Mouse (Mus musculus): ENCODE measurements at regions not wholly inside any gene's neighbourhood (a gene's known extent, or its start where the extent isn't known, plus 50 kb on each side); places are given as distances from the start of the nearest gene placed in this dataset.

DNA sequence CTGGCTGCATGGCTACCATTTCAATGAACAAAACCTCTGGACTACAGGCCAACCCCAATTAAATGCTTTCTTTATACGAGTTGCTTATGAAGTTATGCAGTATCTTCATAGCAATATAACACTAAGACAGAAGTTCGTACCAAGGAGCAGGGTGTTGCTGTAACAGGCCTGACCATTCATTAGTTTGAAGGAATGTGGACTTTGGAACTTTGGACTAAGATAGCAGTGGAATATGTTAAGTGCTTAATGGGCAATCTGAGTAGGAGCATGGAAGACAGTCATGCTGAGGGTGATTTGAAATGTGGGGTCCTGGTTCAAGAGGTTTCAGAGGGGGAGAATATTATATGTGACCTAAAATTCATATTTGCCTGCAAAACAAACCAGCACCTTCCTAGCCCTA, 623.8 kb downstream of the Tmem114 start:
- no peak overlapping the region for H3K27ac ChIP-seq
- intact Hi-C loops (cut with DNase I): no loop called here
- H3K4me3 ChIP-seq: no peak overlapping the region
- no peak for TF ChIP-seq CTCF (IDR thresholded peaks at IDR 0.05)
- DNase-seq: no peak

DNA sequence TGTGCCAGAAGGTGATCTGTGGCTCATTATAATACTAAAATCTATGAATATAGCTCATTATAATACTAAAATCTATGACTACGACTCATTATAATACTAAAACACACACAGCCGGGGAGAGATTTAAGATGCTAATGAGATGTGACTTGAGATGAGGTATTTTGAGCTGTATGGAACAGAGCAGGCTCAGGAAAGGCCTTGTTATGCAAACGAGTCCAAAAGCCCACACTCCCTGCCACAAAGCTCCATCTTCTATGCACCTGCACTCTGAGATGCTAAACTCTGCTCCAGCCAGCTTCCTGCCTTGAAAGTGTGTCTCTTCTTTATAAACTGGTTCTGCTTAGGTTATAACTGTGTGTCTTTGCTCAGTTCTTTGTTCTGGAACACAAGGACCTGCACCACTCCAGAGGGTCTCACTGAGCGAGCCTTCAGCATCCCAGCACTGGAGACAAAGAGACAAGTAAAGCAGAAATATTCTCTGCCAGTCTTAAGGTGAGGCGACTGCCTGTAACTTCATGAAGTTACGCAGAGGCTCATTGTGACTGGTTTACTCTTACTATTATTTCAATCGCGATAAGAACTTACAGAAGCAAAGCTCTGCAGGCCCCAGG, 627.7 kb downstream of the Tmem114 start:
- TF ChIP-seq CTCF (IDR thresholded peaks at IDR 0.05): no peak
- intact Hi-C loops (cut with DNase I): no loop called here
- H3K4me3 ChIP-seq: no peak overlapping the region
- no peak overlapping the region for H3K27ac ChIP-seq
- no peak for DNase-seq

DNA sequence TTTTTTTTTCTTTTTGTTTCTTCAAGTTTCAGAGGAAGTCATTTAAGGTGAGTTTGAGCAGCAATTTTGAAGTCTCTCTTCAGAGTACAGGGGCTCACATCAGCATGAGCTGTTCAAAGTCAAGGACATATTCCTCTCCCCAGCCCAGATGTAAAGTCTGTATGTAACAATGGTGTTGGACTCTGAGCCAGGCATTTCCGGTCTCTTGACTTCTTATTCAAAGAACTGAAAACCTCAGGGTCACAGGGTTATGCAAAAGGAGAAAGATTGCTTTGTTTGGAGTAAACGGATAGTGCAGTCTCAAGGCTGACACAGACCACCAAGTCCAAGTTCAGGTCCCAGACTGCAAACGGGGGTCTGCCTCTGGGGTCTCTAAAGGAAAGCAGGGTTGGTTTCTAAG, 629.4 kb downstream of the Tmem114 start:
- no peak for TF ChIP-seq CTCF (IDR thresholded peaks at IDR 0.05)
- no peak for DNase-seq
- intact Hi-C loops (cut with DNase I): no loop called here
- Histone ChIP-seq H3K27ac (no peak overlapping the region), H3K4me3 (no peak overlapping the region)

DNA sequence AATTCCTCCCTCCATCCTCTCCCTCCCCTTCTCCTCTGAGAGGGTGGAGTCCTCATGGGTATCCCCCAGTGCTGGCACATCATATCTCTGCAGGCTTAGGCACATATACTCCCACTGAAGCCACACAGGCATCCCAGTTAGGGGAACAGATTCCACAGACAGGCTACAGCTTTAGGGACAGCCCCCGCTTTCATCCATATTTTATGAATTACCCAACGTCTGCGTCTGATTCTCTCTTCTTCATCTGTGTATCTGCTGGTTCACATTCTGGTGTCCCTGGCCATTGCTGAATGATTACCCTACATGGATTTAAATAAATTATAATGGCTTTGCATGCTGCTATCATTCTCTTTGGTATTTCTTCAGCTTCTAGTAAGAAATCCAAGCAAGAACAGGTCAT, 632.4 kb downstream of the Tmem114 start:
- no peak for TF ChIP-seq CTCF (IDR thresholded peaks at IDR 0.05)
- no peak for DNase-seq
- Histone ChIP-seq H3K27ac (no peak overlapping the region), H3K4me3 (no peak overlapping the region)
- intact Hi-C loops (cut with DNase I): no loop called here

DNA sequence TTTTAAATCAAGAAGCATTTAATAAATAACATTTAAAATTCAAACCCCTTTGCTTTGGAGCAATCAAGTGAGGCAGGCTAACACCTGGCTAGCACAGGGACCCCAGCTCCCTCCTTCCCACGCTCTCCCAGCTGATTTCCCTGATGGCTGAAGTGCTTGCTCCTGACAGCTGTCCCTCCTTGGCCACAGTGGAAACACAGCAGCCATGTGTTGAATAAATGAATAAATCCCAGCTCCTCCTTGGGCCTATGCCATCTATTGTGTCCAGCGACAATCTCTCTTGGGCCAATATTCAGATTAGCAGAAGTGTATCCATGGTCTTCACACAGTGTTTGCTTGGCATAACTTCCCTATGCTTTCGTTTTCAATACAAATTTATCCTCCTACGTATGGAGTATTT, 634.7 kb downstream of the Tmem114 start:
- no peak for TF ChIP-seq CTCF (IDR thresholded peaks at IDR 0.05)
- intact Hi-C loops (cut with DNase I): no loop called here
- H3K27ac ChIP-seq: no peak overlapping the region
- DNase-seq: no peak
- H3K4me3 ChIP-seq: no peak overlapping the region

DNA sequence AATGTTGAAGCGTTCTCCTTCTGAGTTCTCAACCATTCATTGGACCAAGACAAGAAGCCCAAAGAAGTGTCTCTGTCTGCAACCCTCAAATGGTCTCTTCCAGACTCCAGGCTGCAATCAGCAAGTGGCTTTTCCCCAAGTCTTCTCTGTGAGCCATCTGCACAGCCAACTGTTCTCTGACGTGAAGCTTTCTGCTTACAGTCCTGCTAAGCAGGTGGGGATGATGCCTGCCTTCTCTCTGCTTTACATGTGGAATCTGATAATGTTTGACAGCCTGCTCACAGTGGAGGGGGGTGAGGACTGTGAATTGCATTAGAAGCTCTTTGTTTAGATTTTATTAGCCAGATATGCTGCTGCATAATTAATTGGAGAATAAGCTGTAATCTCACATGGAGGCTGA, 636.7 kb downstream of the Tmem114 start:
- DNase-seq: no peak
- no peak overlapping the region for H3K4me3 ChIP-seq
- intact Hi-C loops (cut with DNase I): no loop called here
- TF ChIP-seq CTCF (IDR thresholded peaks at IDR 0.05): no peak
- no peak overlapping the region for H3K27ac ChIP-seq

DNA sequence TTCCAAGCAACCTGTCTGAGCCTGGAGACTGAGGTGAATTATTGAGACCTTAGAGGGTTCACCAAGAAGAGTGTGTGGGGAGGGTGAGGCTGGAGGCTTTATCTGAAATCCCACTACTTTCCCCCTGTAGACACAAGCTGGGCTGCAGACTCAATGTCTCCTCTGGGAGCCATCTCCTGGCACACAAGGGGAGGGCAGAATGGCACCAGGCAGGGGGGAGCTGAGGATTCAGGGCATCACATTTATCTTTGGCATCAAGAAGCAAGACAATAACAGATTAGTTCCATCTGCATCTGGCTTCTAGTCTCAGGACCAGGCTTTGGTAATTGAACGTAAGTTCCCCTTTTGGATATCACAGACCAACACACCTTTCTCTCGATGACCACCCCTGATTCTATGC, 643.4 kb downstream of the Tmem114 start:
- intact Hi-C loops (cut with DNase I): no loop called here
- no peak for DNase-seq
- Histone ChIP-seq H3K27ac (no peak overlapping the region), H3K4me3 (no peak overlapping the region)
- TF ChIP-seq CTCF (IDR thresholded peaks at IDR 0.05): no peak

DNA sequence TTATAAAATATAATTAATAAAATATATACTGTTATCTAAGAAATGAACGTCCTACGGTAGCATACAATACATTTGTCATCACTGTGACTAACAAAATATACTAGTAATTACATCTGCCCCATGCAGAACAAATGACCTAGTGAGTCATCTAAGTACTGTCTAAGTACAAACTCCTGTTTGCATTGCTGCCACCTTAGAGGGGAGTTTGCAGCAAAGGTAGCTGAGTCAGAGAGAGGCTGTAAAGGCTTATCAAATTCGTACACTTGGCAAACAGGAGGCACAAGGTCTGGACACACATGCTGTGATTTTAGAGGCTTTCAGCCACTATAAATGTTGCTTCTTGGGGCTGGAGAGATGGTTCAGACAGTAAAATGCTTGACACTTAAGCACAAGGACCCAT, 649.3 kb downstream of the Tmem114 start:
- no peak for TF ChIP-seq CTCF (IDR thresholded peaks at IDR 0.05)
- intact Hi-C loops (cut with DNase I): no loop called here

DNA sequence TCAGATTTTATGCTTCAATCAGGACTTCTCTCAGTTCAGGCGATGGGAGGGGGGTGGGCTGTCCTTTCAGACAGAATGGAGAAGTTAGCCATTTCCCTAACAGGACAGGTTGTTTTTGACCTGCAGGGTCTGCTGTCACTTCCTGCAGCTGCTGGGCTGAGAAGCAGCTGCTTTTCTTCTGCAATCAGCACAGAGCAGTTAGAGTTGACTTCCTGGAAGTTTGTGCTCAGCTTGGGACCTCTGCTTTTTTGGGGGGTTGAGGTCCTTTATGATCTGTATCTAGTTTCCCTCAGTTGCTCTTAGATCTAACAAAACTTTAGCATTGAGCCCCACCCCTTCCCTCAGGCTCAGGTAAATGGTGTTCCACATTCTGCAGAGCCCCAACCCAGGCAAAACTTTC, 656.5 kb downstream of the Tmem114 start:
- no peak for TF ChIP-seq CTCF (IDR thresholded peaks at IDR 0.05)
- no peak overlapping the region for H3K27ac ChIP-seq
- no peak for DNase-seq
- intact Hi-C loops (cut with DNase I): no loop called here
- H3K4me3 ChIP-seq: no peak overlapping the region

More for the DNA sequence above, 649.3 kb downstream of the Tmem114 start:
- Histone ChIP-seq H3K4me3 (no peak overlapping the region), H3K27ac (no peak overlapping the region)
- DNase-seq: no peak

DNA sequence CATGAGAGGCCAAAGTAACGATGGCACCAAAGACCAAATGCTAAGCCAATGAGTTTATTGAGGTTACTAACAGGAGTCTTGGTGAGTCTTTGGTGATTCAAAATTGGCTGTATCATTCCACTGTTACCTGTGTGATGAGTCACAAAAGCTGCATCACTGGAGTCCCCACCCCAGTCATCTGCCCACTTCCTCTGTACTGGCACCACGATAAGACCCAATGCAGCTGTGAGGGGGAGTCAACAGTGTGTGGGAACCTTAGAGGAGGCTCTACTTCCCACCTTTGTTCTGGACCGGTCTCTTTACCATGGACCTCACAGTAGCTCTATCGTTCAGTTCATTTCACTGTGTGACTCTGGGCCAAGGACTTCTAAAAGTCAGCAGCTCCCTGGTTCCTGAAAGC, 657.2 kb downstream of the Tmem114 start:
- intact Hi-C loops (cut with DNase I): no loop called here
- TF ChIP-seq CTCF (IDR thresholded peaks at IDR 0.05): no peak
- DNase-seq: no peak
- Histone ChIP-seq H3K4me3 (no peak overlapping the region), H3K27ac (no peak overlapping the region)

DNA sequence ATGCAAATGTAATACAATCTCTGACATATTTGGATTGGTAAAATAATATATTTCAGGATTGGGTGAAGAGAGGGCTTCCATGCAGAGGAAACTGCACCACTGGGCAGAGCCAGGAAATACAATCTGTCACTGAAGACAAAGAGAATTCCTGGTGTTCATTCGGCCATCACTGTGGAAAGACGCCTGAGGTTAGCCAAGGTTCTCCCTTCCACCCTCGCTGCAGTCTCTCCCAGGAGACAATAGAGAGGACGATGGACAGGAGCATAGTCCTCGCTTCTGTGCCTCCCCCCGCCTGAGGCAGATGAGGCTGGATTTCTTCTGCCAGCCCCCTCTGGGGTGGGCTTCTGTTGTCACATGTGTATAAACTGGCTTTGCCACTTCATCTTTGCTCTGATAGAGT, 660.6 kb downstream of the Tmem114 start:
- TF ChIP-seq CTCF (IDR thresholded peaks at IDR 0.05): no peak
- intact Hi-C loops (cut with DNase I): no loop called here
- H3K27ac ChIP-seq: no peak overlapping the region
- no peak overlapping the region for H3K4me3 ChIP-seq
- no peak for DNase-seq

DNA sequence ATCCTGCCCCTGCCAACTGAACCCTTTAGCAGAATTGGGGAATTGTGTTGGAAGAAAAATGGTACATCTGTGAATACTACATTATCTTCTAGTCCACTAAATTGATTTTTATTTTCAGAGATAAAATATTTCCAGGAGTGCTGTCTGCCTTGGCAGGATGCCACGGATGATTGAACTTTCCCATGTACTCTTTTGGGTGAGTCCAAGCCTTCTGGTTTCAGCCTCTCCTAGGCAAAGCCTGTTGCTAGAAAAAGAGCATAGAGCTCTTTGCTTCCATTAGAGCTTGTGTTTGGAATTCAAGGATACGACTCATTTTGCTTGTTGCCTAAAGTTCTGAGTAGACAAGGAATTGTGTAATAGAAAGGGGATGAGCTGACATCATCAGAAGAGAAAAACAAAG, 696.8 kb downstream of the Tmem114 start:
- Histone ChIP-seq H3K4me3 (no peak overlapping the region), H3K27ac (no peak overlapping the region)
- no peak for TF ChIP-seq CTCF (IDR thresholded peaks at IDR 0.05)
- peak; percentile 25 for DNase-seq
- intact Hi-C loops (cut with DNase I): no loop called here

DNA sequence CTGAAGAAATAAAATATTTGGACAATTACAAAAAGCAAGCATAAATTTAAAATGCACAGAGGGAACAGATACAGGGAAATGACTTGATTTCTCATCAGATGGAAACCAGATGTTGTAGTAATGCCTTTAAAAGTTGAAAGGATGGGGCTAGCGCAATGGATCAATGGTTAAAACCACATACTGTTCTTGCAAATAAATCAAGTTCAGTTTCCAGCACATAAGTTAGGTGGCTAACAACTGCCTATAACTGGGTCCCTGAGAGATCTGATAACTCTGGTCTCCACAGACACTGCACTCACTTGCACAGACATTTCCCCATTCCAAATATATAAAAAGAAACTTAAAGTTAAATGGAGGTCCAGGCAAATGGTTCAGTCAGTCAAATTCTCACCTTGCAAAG, 699.7 kb downstream of the Tmem114 start:
- intact Hi-C loops (cut with DNase I): no loop called here
- no peak overlapping the region for H3K27ac ChIP-seq
- H3K4me3 ChIP-seq: no peak overlapping the region
- no peak for TF ChIP-seq CTCF (IDR thresholded peaks at IDR 0.05)
- DNase-seq: no peak

DNA sequence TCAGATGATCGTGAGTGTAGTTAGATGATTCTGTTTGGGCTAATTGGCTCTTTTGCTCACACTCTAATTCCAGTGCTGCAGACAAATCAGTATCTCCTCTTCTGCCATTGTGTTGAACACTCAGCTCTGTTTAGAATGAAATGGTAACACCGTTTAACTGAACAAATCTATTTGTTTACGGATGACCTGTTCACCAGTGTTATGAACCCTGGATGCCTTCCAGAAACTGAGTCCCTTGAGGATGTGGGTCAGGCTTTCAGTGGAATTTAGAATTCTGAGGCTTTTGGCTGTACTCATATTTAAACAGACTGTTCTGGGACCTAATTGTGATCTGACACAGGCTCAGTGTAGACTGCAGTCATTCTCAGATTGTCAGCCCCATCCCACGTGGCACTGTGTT, 723.5 kb downstream of the Tmem114 start:
- intact Hi-C loops (cut with DNase I): no loop called here
- Histone ChIP-seq H3K4me3 (no peak overlapping the region), H3K27ac (no peak overlapping the region)
- peak; percentile 24 for DNase-seq
- no peak for TF ChIP-seq CTCF (IDR thresholded peaks at IDR 0.05)

DNA sequence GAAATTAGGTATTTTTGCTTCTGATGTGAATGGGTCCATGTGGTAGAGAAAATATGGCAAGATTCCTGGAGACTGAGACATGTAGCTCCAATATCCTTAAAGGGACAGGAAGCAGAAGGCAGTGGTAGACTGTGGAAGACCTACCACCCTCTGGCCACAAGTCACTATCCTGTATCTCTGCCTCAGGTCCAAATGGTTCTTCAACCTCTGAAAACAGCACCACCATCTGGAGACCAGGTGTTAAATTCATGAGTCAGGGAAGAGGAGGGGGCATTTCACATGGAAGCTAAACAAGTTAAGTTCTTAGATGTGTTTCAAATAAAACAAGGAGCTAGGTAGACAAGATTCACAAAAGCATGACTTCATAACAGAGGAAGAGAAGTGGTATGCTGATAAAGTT, 739.5 kb downstream of the Tmem114 start:
- TF ChIP-seq CTCF (IDR thresholded peaks at IDR 0.05): peak; percentile 25; the same call in 1 of the 2 replicates
- intact Hi-C loops (cut with DNase I): no loop called here

More for the DNA sequence above, 739.5 kb downstream of the Tmem114 start:
- no peak overlapping the region for H3K27ac ChIP-seq
- DNase-seq: no peak
- H3K4me3 ChIP-seq: no peak overlapping the region
